Mouse (Mus musculus): ENCODE data around the gene Nap1l4.
"Not testable (repeated sequence)": the region's sequence is repeated elsewhere in the genome, so short reads cannot be mapped to it uniquely, and the experiment has no call there.

Gene Nap1l4
- long read RNA-seq, experiment 1, transcript Nap1l4-201 (16 exons, 2,285 nt), result minor isoform, 13 of 50 reads
- long read RNA-seq, experiment 1, transcript Nap1l4-206 (15 exons, 2,259 nt), result major isoform, 16 of 50 reads
- long read RNA-seq, experiment 1, partial matches to known transcripts, result 5 of 50 reads
- long read RNA-seq, experiment 1, other reads (novel, unspliced or antisense), result 15 of 50 reads
- long read RNA-seq, experiment 2, transcript Nap1l4-206 (15 exons, 2,259 nt), result major isoform, 24 of 48 reads
- long read RNA-seq, experiment 2, partial matches to known transcripts, result 11 of 48 reads
- long read RNA-seq, experiment 2, other reads (novel, unspliced or antisense), result 9 of 48 reads

GRCm38 (mm10) chr7:143548976-143549457, at the start of gene Nap1l4:
Nap1l4 (minus strand) TSS chr7:143549106.
- intact Hi-C loops (cut with DNase I), result no loop called here

DNA sequence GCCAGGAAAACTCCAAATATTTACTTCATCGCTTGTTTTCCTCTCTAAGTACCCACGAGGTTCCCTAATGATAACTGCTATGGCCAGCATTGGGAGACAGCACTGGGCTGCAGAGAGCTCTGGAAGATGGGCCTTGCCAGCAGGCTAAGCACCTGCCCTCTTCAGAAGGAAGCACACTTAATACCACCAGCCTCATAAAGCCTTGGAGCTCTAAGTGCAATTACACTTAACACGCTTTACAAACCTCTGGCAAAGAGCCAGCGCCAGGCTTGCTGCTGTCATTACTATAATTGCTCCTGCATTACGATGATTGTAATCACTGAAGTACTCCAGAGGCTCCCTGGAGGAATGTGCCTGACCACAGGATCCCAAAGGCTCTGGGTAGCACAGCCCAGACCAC, 46.0 kb upstream of the Nap1l4 start:
- intact Hi-C loops (cut with DNase I), result no loop called here

DNA sequence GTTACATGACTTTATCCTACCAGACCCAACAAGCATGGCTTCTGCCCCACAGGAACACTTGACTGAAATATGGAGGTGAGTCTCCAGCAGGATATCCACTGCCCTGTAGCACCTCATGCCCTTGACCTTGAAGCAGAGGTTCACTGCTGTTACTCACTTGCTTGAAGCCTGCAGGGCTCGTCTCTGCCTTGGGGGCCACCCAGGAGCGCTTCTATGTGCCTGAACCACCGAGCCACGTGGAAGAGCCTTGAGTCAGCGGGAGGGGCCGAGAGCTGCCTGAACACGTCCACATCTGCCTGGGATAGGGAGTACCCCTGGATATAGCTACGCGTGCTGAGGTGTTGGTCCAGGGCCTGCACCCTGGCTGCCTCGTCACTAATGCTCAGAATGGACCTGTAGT, 43.3 kb upstream of the Nap1l4 start:
- intact Hi-C loops (cut with DNase I), result no loop called here

- intact Hi-C loops (cut with DNase I), result loop anchor here (10.0 kb wide), 1 partner anchor 167 kb away; the partner anchor contains the start of gene Osbpl5
Measured at GRCm38 (mm10) chr7:143588006-143588405, 39.1 kb upstream of the Nap1l4 start.

- intact Hi-C loops (cut with DNase I), result loop anchor here (10.0 kb wide), 1 partner anchor 167 kb away; the partner anchor contains the start of gene Osbpl5
Measured at GRCm38 (mm10) chr7:143587586-143587985, 38.7 kb upstream of the Nap1l4 start.

DNA sequence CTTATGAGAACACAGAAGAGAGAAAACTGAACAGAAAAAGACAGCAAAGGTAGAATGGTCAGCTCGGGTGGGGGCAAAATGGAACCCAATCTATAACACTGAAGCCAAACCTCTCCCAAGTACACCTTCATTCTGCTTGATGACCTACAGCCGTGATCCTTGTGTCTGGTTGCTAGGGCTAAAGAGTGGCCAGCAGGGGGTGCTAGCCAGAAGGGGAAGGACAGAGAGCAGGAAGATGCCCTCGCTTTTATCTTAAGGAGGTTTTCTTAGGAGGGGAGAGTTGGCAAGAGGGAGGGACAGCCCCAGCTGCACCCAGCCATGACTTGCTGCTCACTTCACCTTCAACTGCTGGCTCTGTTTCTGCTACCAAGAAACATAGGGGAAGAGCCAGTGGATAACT, 35.0 kb upstream of the Nap1l4 start:
- intact Hi-C loops (cut with DNase I), result loop anchor here (1.0 to 10.0 kb wide), 2 partner anchors 110 to 171 kb away; partner anchors contain the start of gene Osbpl5

GRCm38 (mm10) chr7:143583025-143583424, 34.1 kb upstream of the Nap1l4 start:
- intact Hi-C loops (cut with DNase I), result loop anchor here (10.0 kb wide), 1 partner anchor 172 kb away; the partner anchor contains the start of gene Osbpl5

- intact Hi-C loops (cut with DNase I), result no loop called here
Measured at GRCm38 (mm10) chr7:143575751-143576150, 26.8 kb upstream of the Nap1l4 start.

GRCm38 (mm10) chr7:143565648-143566039, 16.7 kb upstream of the Nap1l4 start:
- intact Hi-C loops (cut with DNase I), result no loop called here

DNA sequence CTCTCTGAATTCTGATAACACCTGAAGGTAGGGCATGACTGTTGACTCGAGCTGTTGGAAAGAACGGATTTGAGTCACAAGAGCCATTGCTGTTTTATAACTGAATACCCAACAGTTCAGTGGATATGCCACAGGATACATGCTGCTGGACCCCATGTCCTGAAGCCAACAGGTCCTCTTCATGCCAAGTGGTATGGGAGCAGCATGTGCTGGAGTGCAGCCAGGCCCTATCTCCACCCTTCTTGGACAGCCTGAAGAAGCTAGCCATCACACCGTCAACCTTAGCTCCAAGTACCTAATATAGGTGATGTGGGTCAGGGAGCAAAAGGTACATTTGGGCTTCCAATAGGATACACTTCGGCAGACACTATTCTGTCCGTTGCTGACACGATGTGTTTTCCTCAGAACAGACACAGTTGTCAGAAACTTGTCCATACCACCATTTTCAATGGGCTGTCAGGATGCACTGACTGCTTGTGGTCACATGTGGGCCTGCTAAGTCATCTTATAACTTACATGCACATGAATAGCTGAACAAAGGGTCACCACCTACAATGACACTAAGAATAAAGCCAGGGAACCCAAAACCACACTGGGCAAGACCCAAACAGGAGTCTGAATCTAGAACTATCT, 16.2 kb upstream of the Nap1l4 start:
- intact Hi-C loops (cut with DNase I), result no loop called here

- intact Hi-C loops (cut with DNase I), result no loop called here
Measured at GRCm38 (mm10) chr7:143563787-143564186, 14.9 kb upstream of the Nap1l4 start.

GRCm38 (mm10) chr7:143557616-143558015, 8.7 kb upstream of the Nap1l4 start:
- intact Hi-C loops (cut with DNase I), result no loop called here

DNA sequence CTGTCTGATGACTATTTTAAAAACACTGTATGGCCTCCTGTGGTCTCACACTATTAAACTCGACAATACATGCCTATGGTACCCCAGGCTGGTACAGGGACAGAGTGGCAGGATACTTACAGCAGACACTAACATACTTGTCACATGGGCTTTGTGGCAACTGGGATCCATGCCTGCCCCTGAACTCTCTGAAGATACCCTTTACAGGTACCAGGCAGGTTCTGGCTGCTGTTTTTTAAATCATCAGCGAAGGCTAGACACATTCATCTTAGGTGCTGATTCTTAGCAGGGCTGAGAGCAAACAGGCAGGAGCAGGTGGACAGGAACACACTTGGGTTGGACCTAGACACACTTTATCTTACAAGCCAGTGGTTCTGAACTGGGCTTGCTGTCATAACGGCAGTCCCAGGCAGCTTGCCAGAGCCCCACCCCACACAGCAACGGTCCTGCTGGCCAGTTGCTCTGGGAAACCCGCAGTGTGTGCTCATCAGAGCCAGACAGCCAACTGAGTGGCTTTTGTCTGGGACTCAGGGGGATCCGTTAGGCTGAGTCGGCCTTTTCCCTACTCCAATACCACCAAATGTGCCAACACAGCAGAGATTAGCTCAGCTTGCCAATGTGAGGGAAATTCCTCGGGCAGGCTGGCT, 8.2 kb upstream of the Nap1l4 start:
- intact Hi-C loops (cut with DNase I), result no loop called here

- intact Hi-C loops (cut with DNase I), result no loop called here
Measured at GRCm38 (mm10) chr7:143549588-143550220, 798 bp upstream of the Nap1l4 start.

- intact Hi-C loops (cut with DNase I), result no loop called here
Measured at GRCm38 (mm10) chr7:143548231-143548961, 510 bp downstream of the Nap1l4 start.

GRCm38 (mm10) chr7:143546554-143546953, 2.4 kb downstream of the Nap1l4 start:
- intact Hi-C loops (cut with DNase I), result no loop called here

DNA sequence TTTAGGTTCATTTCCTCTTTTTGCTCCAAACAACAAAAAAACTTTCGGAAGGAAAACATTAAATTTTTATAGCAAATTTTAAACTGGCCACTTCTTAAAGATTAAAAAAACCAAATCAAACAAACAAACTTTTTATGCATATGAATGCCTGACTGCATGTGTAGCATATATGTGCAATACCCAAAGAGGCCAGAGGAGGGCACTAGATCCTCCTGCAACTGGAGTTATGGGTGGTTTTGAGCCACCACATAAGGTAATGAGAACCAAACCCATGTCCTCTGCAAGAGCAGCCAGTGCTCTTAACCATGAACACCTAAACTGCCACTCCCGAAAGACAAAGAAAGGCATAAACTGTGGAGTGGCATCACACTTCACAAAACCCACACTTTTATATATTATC, 4.5 kb downstream of the Nap1l4 start:
- intact Hi-C loops (cut with DNase I), result no loop called here

- intact Hi-C loops (cut with DNase I), result no loop called here
Measured at GRCm38 (mm10) chr7:143538671-143539070, 10.2 kb downstream of the Nap1l4 start.

DNA sequence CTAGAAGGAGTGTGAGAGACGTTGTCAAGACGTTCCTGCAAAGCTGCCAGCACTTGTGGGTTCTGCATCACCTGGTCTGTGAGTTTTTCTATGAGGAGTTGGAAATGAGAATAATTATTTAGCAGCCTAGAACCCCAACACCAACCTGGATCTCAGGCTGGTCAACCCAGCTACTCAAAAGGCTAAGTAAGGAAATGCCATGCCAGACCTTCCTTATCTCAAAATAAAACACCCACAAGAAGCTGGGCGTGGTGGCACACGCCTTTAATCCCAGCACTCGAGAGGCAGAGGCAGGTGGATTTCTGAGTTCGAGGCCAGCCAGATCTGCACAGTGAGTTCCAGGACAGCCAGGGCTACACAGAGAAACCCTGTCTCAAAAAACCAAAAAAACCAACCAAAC, 10.7 kb downstream of the Nap1l4 start:
- intact Hi-C loops (cut with DNase I), result not testable (repeated sequence)

- intact Hi-C loops (cut with DNase I), result no loop called here
Measured at GRCm38 (mm10) chr7:143536251-143536650, 12.7 kb downstream of the Nap1l4 start.

DNA sequence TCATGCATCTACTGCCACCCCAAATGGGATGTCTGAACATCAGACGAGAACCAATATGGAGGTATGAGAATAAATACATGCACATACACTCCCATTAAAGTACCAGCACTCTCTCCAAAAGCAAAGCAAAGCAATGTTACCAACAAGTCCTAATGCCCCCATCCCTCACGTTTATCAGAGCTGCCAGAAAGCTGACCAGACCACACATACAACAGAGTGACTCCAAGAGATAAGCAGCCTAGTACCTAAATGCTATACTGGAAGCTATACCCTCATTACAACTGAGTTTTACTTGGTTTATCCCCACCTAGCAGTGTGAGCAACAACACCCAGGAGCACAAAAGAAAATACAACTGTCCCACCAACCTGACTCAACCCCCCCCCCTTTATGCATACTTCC, 15.6 kb downstream of the Nap1l4 start:
- intact Hi-C loops (cut with DNase I), result no loop called here
